Comparison of ENCODE assay signal across 16 mouse cellular contexts in genomic region chr12:19953869-19954555, GRCm38 (mm10). TPM values are rescaled to one million over a fixed set of nuclear protein-coding genes. Genes with fewer than 3 reads are reported as not detected.
DNase-seq lines count a peak whose midpoint lies in the region; ATAC-seq and TF ChIP-seq lines count a peak whose summit lies in the region.
"Not testable (repeated sequence)": the region's sequence is repeated elsewhere in the genome, so short reads cannot be mapped to it uniquely, and the experiment has no call there.
"Had no signal": no experiment of that assay in that cellular context is flagged by ENCODE, and none has a peak within 500 bp of the region (broad histone marks: within the 10 kb centered on the region; RNA-seq: fewer than 3 reads in every experiment).

Gm21863 (plus strand) TSS chr12:19954505.

- not testable (repeated sequence) for H3K27me3 ChIP-seq in forebrain, embryonic 14.5 days (replicated peaks; ENCODE audit: control insufficient read depth, insufficient read depth, low read length); heart, postnatal 0 days (ENCODE audit: control insufficient read depth, insufficient read depth, low read length); limb, embryonic 12.5 days; lung, embryonic 16.5 days (ENCODE audit: control insufficient read depth, insufficient read depth, low read depth, low read length); midbrain, embryonic 15.5 days (replicated peaks); stomach, embryonic 15.5 days (replicated peaks)

- H3K4me3 ChIP-seq in forebrain, embryonic 14.5 days (ENCODE audit: low read depth, low read length); heart, postnatal 0 days (ENCODE audit: low read depth, low read length); lung, embryonic 16.5 days (ENCODE audit: low read length); midbrain, embryonic 15.5 days; stomach, embryonic 15.5 days (replicated peaks): not testable (repeated sequence)
- H3K4me3 ChIP-seq in limb, embryonic 12.5 days (replicated peaks), result peak within 1 kb of the TSS; percentile 9; the same call in 1 of the 2 replicates

- WGBS in forebrain, embryonic 14.5 days, result 21% methylated on average over 49 of the region's 75 CpGs
- WGBS in heart, postnatal 0 days, result 16% methylated on average over 62 of the region's 75 CpGs
- WGBS in limb, embryonic 12.5 days, result 9% methylated on average over 60 of the region's 75 CpGs
- 15% methylated on average over 49 of the region's 75 CpGs for WGBS in lung, embryonic 16.5 days
- 23% methylated on average over 72 of the region's 75 CpGs for WGBS in midbrain, embryonic 15.5 days
- 19% methylated on average over 68 of the region's 75 CpGs for WGBS in stomach, embryonic 15.5 days

- peak; percentile 46 for ATAC-seq in activated CD4-positive, CD25-positive, alpha-beta regulatory T cell, adult 4 months
- ATAC-seq in forebrain, embryonic 14.5 days, result peak; percentile 72; the same call in 1 of the 2 replicates
- ATAC-seq in heart, postnatal 0 days (ENCODE audit: insufficient read depth, low read depth), result 0 out of 2 replicates have a peak, but pooled peaks have one; percentile 57
- peak; percentile 43 for ATAC-seq in inflammation-experienced regulatory T-cells, adult 6 months
- not testable (repeated sequence) for ATAC-seq in limb, embryonic 12.5 days (ENCODE audit: insufficient number of reproducible peaks, insufficient read depth, low FRiP score, low TSS enrichment, low read depth)
- peak; percentile 82 for ATAC-seq in lung, embryonic 16.5 days (ENCODE audit: low read depth)
- ATAC-seq in midbrain, embryonic 15.5 days (replicated peaks), result peak; percentile 84
- ATAC-seq in stomach, embryonic 15.5 days (ENCODE audit: insufficient read depth, low FRiP score, low read depth), result peak; percentile 81; the same call in 1 of the 2 replicates

- DNase-seq in forebrain, embryonic 14.5 days (ENCODE audit: low spot score); heart, postnatal 0 days (ENCODE audit: low spot score): not testable (repeated sequence)

- not testable (repeated sequence) for H3K4me1 ChIP-seq in forebrain, embryonic 14.5 days (ENCODE audit: control insufficient read depth, insufficient read depth, low read length); heart, postnatal 0 days (ENCODE audit: control insufficient read depth, insufficient read depth); limb, embryonic 12.5 days (replicated peaks); lung, embryonic 16.5 days (replicated peaks; ENCODE audit: control insufficient read depth, insufficient read depth, low read length); midbrain, embryonic 15.5 days; stomach, embryonic 15.5 days

- H3K27ac ChIP-seq in forebrain, embryonic 14.5 days (ENCODE audit: low read depth, low read length); heart, postnatal 0 days (ENCODE audit: low read depth); limb, embryonic 12.5 days; lung, embryonic 16.5 days (ENCODE audit: low read length); midbrain, embryonic 15.5 days; stomach, embryonic 15.5 days: not testable (repeated sequence)

- H3K9me3 ChIP-seq in forebrain, embryonic 14.5 days (replicated peaks; ENCODE audit: control insufficient read depth, low read length); heart, postnatal 0 days (replicated peaks; ENCODE audit: control insufficient read depth, low read length); lung, embryonic 16.5 days (ENCODE audit: control insufficient read depth, low read length); midbrain, embryonic 15.5 days; stomach, embryonic 15.5 days: not testable (repeated sequence)
- peaks cover 35% of the 10 kb centered on the region for H3K9me3 ChIP-seq in limb, embryonic 12.5 days

- not testable (repeated sequence) for TF ChIP-seq EP300 in heart, postnatal 0 days (IDR thresholded peaks at IDR 0.05; ENCODE audit: low read depth)

- not testable (repeated sequence) for H3K4me2 ChIP-seq in forebrain, embryonic 14.5 days (ENCODE audit: low read length); heart, postnatal 0 days (ENCODE audit: low read depth, low read length); lung, embryonic 16.5 days (ENCODE audit: low read depth, low read length); midbrain, embryonic 15.5 days; stomach, embryonic 15.5 days
- 0 out of 2 replicates have a peak within 1 kb of the TSS, but pooled peaks have one; percentile 10 for H3K4me2 ChIP-seq in limb, embryonic 12.5 days

- not testable (repeated sequence) for H3K36me3 ChIP-seq in forebrain, embryonic 14.5 days (ENCODE audit: control insufficient read depth, insufficient read depth, low read length); heart, postnatal 0 days (replicated peaks; ENCODE audit: control insufficient read depth, insufficient read depth, low read length); limb, embryonic 12.5 days; lung, embryonic 16.5 days (ENCODE audit: control insufficient read depth, insufficient read depth, low read length); midbrain, embryonic 15.5 days (replicated peaks); stomach, embryonic 15.5 days

- not testable (repeated sequence) for H3K9ac ChIP-seq in forebrain, embryonic 14.5 days (ENCODE audit: low read length); heart, postnatal 0 days (replicated peaks; ENCODE audit: low read depth, low read length); limb, embryonic 12.5 days (replicated peaks); lung, embryonic 16.5 days (ENCODE audit: low read length); midbrain, embryonic 15.5 days; stomach, embryonic 15.5 days

- not testable (repeated sequence) for TF ChIP-seq CTCF in heart, postnatal 0 days (IDR thresholded peaks at IDR 0.05; ENCODE audit: low read depth)

RNA-seq across cellular contexts. Expression of gene Gm21863, which starts in this region (rescaled TPM):
- polyA plus RNA-seq in activated CD4-positive, CD25-positive, alpha-beta regulatory T cell, adult 4 months (2017; shearing (Covaris generic)), result not detected
- polyA plus RNA-seq in forebrain, embryonic 14.5 days (2014; fragmentation: Nextera tagmentation; extraction: Ambion mirVana), result not detected in 2 replicates
- not detected in 2 replicates for total RNA-seq in heart, postnatal 0 days (2014; rRNA removed; ENCODE audit: low replicate concordance)
- polyA plus RNA-seq in heart, postnatal 0 days (2015; fragmentation: Nextera tagmentation; extraction: Ambion mirVana), result not detected in 2 replicates
- not detected for polyA plus RNA-seq in inflammation-experienced regulatory T-cells, adult 6 months (2017; shearing (Covaris generic))
- polyA plus RNA-seq in limb, embryonic 12.5 days (2016; fragmentation: Nextera tagmentation; extraction: Ambion mirVana), result not detected in 2 replicates
- polyA plus RNA-seq in lung, embryonic 16.5 days (2015; fragmentation: Nextera tagmentation; extraction: Ambion mirVana), result not detected in 2 replicates
- polyA plus RNA-seq in midbrain, embryonic 15.5 days (2015; fragmentation: Nextera tagmentation; extraction: Ambion mirVana), result not detected in 2 replicates
- polyA plus RNA-seq in stomach, embryonic 15.5 days (2015; fragmentation: Nextera tagmentation; extraction: Ambion mirVana), result not detected in 2 replicates
- total RNA-seq: adrenal gland, postnatal 10 days; G1E; gastrocnemius, adult 2 months; heart, adult 2 months; heart, postnatal 4 days; layer of hippocampus, postnatal 10 days; left cerebral cortex, postnatal 14 days had no signal
- polyA plus RNA-seq: G1E; heart, adult 2 months; spleen, adult 2 months had no signal

Comparison
In these comparisons a context has a peak if more than half of its experiments do, and no peak if none do; other contexts are left out.
1. Peak in ATAC-seq in activated CD4-positive, CD25-positive, alpha-beta regulatory T cell, adult 4 months; RNA of the gene not detected or under 1 TPM.
2. Peak in ATAC-seq in forebrain, embryonic 14.5 days; RNA of the gene not detected or under 1 TPM.
3. Peak in ATAC-seq in heart, postnatal 0 days; RNA of the gene not detected or under 1 TPM.
4. Peak in ATAC-seq in inflammation-experienced regulatory T-cells, adult 6 months; RNA of the gene not detected or under 1 TPM.
5. Peak in ATAC-seq in lung, embryonic 16.5 days; RNA of the gene not detected or under 1 TPM.
6. Peak in ATAC-seq in midbrain, embryonic 15.5 days; RNA of the gene not detected or under 1 TPM.
7. Peak in ATAC-seq in stomach, embryonic 15.5 days; RNA of the gene not detected or under 1 TPM.